Mouse (Mus musculus): Measurements from ENCODE around the gene Dbr1.
A peak's percentile ranks its signal among the peaks of the same experiment; 100 is the strongest.
"Not testable (repeated sequence)": the region's sequence is repeated elsewhere in the genome, so short reads cannot be mapped to it uniquely, and the experiment has no call there.

The Dbr1 gene

DNA sequence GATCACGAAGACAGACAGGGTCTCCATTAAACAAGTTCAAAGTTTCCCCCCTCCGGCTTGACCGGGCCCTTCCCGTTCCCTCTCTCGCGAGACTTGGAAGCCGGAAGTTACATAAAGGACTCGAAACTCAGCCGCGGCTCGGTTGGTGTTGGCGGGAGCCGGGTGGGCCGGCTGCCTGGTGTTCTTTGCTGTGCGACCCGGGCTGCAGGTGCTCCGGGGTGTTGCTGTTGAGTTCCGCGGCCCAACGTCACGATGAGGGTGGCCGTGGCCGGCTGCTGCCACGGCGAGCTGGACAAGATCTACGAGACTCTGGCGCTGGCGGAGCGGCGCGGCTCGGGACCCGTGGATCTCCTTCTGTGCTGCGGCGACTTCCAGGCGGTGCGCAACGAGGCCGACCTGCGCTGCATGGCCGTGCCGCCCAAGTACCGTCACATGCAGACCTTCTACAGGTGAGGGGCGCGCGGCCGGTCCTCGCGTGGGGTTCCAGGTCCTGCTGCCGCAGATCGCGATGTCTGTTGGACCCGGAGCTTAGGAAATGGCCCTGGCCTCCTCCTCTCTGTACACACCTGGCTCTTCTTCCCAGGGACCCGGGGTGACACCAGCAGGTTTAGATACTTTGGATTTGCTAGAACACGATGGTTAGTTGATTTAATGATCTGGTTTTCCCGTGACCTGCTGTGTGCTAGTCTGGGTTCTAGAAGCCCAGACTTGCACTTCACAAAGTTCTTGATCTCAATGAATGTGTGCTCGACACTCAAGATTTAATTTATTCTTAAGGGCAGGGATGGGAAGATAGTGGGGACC lies at the start of gene Dbr1:
TSS of gene Dbr1 (plus strand) at position 123 of the 804 bp plus-strand sequence.
- peak; percentile 94 for DNase-seq (ENCODE audit: low spot score)

- no peak for DNase-seq (ENCODE audit: low spot score)
Observed at GRCm38 (mm10) chr9:99531865-99532264, 43.7 kb upstream of the Dbr1 start.

DNA sequence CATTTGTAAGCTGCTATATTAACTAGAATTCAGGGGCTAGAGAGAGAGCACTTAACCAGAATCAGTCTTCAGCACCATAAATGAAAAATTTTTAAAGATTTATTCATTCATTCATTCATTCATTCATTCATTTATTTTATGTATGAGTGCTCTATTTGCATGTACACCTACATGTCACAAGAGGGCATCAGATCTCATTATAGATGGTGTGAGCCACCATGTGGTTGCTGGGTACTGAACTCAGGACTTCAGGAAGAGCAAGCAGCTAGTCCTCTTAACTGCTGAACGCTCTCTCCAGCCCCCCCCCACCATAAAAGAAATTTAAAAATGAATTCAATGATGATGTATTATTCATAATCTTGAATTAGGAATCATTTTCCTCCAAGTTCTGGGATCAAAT lies 29.3 kb upstream of the Dbr1 start:
- DNase-seq (ENCODE audit: low spot score), result no peak

- no peak for DNase-seq (ENCODE audit: low spot score)
Observed at GRCm38 (mm10) chr9:99552068-99552467, 23.5 kb upstream of the Dbr1 start.

- DNase-seq (ENCODE audit: low spot score), result no peak
Observed at GRCm38 (mm10) chr9:99553049-99553448, 22.6 kb upstream of the Dbr1 start.

- DNase-seq (ENCODE audit: low spot score), result no peak
Observed at GRCm38 (mm10) chr9:99554052-99554451, 21.5 kb upstream of the Dbr1 start.

- DNase-seq (ENCODE audit: low spot score), result no peak
Observed at GRCm38 (mm10) chr9:99555253-99555652, 20.3 kb upstream of the Dbr1 start.

- DNase-seq (ENCODE audit: low spot score), result no peak
Observed at GRCm38 (mm10) chr9:99557580-99558300, 17.9 kb upstream of the Dbr1 start.

GRCm38 (mm10) chr9:99558824-99559556 lies 16.6 kb upstream of the Dbr1 start:
- DNase-seq (ENCODE audit: low spot score), result no peak

GRCm38 (mm10) chr9:99559557-99559904 lies 16.1 kb upstream of the Dbr1 start:
- no peak for DNase-seq (ENCODE audit: low spot score)

DNA sequence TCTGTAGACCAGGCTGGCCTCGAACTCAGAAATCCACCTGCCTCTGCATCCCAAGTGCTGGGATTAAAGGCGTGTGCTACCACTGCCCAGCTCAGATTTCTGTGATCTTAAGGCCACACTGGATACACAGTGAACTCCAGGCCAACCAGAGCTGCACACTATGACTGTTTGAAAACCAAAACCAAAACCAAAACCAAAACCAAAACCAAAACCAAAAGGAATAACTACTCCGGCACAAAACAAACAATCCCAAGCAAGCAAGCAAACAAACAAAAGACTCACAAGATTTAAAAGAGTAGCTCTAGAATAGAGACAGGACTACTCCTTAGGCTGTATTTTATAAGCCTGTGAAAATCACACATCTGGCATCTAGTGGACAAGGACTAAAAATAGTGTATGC lies 15.2 kb upstream of the Dbr1 start:
- no peak for DNase-seq (ENCODE audit: low spot score)

DNA sequence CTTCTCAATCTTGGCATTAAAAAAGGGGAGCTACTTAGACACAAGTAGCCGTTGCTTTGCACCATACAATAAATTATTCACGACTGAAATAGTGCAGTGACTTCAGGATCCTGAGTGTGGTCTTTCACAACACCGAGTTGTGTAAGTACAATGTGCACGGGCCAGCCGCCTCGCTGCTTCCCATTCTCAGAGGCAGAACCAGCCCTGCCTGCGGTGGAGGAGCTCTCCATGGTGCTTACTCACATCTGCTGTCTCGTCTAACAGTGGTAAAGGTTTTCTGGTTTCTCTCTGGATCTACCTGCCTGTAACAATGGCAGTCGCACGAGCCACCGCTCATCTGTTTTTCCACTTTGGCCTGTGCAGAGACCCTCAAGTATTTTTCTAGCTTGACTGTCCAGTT lies 11.9 kb upstream of the Dbr1 start:
- DNase-seq (ENCODE audit: low spot score), result peak; percentile 73

- DNase-seq (ENCODE audit: low spot score), result no peak
Observed at GRCm38 (mm10) chr9:99568023-99568346, 7.6 kb upstream of the Dbr1 start.

DNA sequence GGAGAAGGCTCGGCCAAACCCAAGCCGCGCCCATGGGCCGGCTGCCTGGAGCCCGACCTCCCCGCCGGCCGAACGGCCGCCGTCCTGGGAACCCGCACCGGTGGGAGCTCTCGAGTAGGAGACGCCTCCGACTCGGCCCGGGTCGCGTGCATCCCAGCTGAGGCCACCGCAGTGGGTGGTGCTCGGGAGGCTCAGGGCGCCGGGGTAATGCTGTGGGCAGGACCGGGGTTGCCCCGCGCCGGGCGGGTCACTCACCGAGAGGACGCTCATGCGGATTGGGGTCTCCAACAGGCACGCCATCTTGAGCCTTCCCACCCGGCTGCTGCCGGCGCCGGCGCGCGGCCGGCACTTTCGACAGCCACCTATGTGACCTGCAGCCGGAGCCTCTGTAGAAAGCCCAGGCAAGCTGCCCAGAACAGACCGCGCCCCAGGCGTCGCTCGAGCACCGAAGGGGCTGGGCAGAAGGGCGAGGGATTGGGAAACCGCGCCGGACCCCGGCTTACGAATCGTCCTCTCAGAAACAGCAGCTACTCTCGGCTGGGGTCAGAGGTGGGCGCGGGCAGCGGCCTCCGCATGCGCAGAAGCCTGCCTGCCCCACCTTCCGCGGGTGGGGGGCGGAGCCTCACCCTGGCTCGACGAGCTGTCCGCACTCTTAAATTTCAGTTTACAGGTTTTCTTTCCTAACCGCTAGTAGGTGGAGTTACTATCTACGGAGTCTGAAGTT lies 7.1 kb upstream of the Dbr1 start, which contains the start of gene Armc8:
TSS of gene Armc8 (minus strand) at position 553 of the 724 bp plus-strand sequence.
- peak; percentile 91 for DNase-seq (ENCODE audit: low spot score)

DNA sequence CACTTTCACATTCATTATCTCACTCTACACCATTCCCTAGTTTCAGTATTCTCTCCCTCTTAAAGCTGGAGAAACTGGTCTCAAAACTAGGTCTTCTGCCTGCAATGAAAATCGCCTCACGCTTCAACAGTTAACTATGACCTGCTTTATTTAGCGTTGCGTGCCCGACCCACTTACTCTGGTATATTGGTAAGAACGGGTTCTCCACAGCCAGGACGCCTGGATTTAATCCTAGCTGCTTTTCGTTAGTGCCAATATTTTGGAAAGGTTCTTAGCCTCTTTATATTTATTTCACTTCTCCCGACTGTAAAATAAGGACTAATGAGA lies 6.6 kb upstream of the Dbr1 start:
- DNase-seq (ENCODE audit: low spot score), result peak; percentile 29

DNA sequence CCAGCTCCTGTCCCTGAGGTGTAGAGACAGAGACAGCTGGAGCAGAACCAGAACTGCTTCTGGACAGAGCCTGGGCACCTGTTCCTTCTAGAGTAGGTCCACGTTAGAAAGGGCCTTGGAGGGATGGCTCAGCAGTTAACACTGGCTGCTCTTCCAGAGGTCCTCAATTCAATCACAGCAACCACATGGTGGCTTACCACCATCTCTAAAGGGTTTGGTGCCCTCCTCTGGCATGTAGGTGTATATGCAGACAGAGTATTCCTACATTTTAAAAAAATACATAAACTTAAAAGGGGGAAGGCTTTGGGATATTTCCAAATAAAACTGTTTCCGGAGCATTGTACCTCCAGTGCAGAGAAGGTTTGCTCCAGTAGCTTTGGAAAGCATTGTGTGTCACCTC lies 5.1 kb downstream of the Dbr1 start:
- DNase-seq (ENCODE audit: low spot score), result peak; percentile 26

- DNase-seq (ENCODE audit: low spot score), result peak; percentile 66
Observed at GRCm38 (mm10) chr9:99587505-99588202, 12.1 kb downstream of the Dbr1 start.

DNA sequence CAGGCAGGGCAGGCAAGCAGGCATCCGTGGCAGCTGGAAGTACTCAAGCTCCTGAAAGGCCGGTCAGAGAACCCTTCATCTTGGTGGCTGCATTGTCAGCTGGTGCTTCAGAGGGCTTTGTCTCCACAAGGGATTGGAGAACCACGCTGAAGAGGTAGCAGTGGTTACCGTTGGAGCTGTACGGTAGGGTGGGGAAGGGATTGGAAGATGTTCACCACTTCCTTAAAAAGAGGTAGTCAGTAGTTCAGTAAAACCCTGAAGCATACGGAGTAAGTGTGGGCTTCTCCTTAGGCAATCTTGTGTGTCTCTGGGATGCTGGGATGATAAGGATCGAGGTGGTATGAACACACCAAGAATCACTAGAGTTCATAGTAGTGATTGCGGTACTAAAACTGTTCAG lies 15.5 kb downstream of the Dbr1 start:
- no peak for DNase-seq (ENCODE audit: low spot score)

DNA sequence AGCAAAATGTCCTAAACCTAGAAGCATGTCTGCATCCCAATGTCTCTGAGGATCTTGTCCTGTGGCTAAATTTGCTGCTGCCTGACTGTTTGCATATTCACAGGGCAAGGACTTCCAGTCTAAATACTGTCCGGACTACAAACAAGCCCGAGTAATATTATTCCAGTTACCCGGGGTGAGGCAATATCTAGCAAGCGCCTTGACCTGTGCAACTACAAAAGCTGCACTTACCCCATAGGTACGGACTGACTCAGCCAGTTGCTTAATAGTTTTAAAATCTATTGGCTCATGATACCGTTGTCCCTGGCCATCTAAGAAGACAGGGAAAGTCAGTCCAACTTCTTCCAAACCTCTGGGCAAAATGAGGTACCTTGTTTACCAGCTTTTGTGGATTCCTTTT lies 23.5 kb downstream of the Dbr1 start:
- not testable (repeated sequence) for DNase-seq (ENCODE audit: low spot score)

- no peak for DNase-seq (ENCODE audit: low spot score)
Observed at GRCm38 (mm10) chr9:99603566-99603965, 28.0 kb downstream of the Dbr1 start.

DNA sequence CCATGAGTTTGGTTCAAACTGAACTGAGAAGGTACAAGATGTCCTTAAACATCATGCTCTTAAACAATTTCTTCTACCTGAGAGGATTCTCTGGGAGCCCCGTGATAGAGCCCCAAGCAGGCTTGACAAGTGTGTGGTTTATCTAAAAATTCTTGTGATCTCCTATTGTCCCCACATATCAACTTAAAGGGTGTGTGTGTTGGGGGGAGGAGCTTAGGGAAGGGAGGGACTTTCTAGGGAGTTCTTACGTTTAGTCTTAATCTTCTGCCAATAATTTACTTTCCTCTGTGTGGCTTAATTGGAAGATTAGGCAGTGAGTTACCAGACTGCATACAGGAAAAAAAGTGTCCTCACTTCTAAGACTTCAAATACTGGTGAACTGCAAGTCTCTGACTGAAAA lies 36.6 kb downstream of the Dbr1 start, which contains the start of gene A4gnt:
TSS of gene A4gnt (plus strand) at position 301 of the 400 bp plus-strand sequence.
- DNase-seq (ENCODE audit: low spot score), result no peak

- DNase-seq (ENCODE audit: low spot score), result no peak
Observed at GRCm38 (mm10) chr9:99619688-99620087, 44.1 kb downstream of the Dbr1 start.
